ENCODE assay signal across 8 mouse cellular contexts in genomic region chr9:20887704-20888385, GRCm38 (mm10). TPM values are rescaled to one million over a fixed set of nuclear protein-coding genes. Genes with fewer than 3 reads are reported as not detected.
DNase-seq lines count a peak whose midpoint lies in the region; ATAC-seq lines count a peak whose summit lies in the region.

Gene Ppan, plus strand, starts transcription at chr9:20888175.

- peak; percentile 97 to 99 for DNase-seq in adrenal gland, adult (ENCODE audit: inconsistent age in 2 of 2, low spot score in 1 of 2)
- peak; percentile 97 for DNase-seq in embryo, embryonic 10.5 days (ENCODE audit: low spot score)
- DNase-seq in gastrocnemius, postnatal 14 days: peak; percentile 95
- DNase-seq in left cerebral cortex, postnatal 10 days (ENCODE audit: extremely low spot score in 1 of 2, low spot score in 2 of 2): peak; percentile 97
- DNase-seq in right cerebral cortex, postnatal 25 days: peak; percentile 95
- peak; percentile 92 to 96 for DNase-seq in urinary bladder, postnatal 4 days (ENCODE audit: low spot score in 2 of 2)

- peak; percentile 97 for ATAC-seq in inflammation-experienced regulatory T-cells, adult 6 months
- ATAC-seq in megakaryocyte-erythroid progenitor cell, adult 5-6 weeks (replicated peaks; ENCODE audit: low FRiP score, low TSS enrichment, poor library complexity, severe bottlenecking): peak; percentile 81

- intact Hi-C loops in gastrocnemius, postnatal 14 days (cut with DNase I; ENCODE audit: low total_unique reads): no loop called here
- intact Hi-C loops in left cerebral cortex, postnatal 10 days (cut with DNase I): no loop called here

RNA-seq across cellular contexts. Expression of gene Ppan, which starts in this region (rescaled TPM):
- 10 to 100 TPM in 1 of 2 experiments, 1 to 10 TPM in 1; 9.7 to 11.9 TPM for total RNA-seq in gastrocnemius, postnatal 14 days (2021)
- polyA plus RNA-seq in inflammation-experienced regulatory T-cells, adult 6 months (2017; shearing (Covaris generic)): 10 to 100 TPM; 16.1 to 28.8 (median 24.2) TPM
- 10 to 100 TPM; 27.8 to 30.0 TPM for total RNA-seq in left cerebral cortex, postnatal 10 days (2021)
- 127 and 174 TPM in 2 replicates for total RNA-seq in megakaryocyte-erythroid progenitor cell, adult 5-6 weeks (2014; fragmentation: Nextera tagmentation)
- 154 and 175 TPM in 2 replicates for total RNA-seq in megakaryocyte-erythroid progenitor cell, adult 5-6 weeks (2017)

Comparison
In these comparisons a context has a peak if more than half of its experiments do, and no peak if none do; other contexts are left out.
1. Peak in every context shown above with its lines: DNase-seq and ATAC-seq.
2. RNA of gene Ppan (total RNA-seq): 127 to 175 TPM in megakaryocyte-erythroid progenitor cell, adult 5-6 weeks; 27.8 to 30.0 TPM in left cerebral cortex, postnatal 10 days and 9.7 to 11.9 TPM in gastrocnemius, postnatal 14 days; every median in the first group is over 4 times any median in the second.